In genomic region chr1:77832174-77832573, GRCm38 (mm10) we compare ENCODE assay signal across 25 mouse cellular contexts.
DNase-seq lines count a peak whose midpoint lies in the region; ATAC-seq and TF ChIP-seq lines count a peak whose summit lies in the region.
"Had no signal": no experiment of that assay in that cellular context is flagged by ENCODE, and none has a peak within 500 bp of the region (broad histone marks: within the 10 kb centered on the region; RNA-seq: fewer than 3 reads in every experiment).

No protein-coding gene starts in this region.

- no peaks in the 10 kb centered on the region for H3K36me3 ChIP-seq in liver, adult 2 months (ENCODE audit: control insufficient read depth, insufficient read depth, low read length)
- H3K36me3 ChIP-seq in liver, embryonic 12.5 days = no peaks in the 10 kb centered on the region
- H3K36me3 ChIP-seq in MEL (ENCODE audit: control insufficient read depth in 1 of 2, insufficient read depth in 2 of 2, low read length in 2 of 2) = no peaks in the 10 kb centered on the region
- H3K36me3 ChIP-seq in embryonic facial prominence, embryonic 10.5 days (replicated peaks) = no peaks in the 10 kb centered on the region
- H3K36me3 ChIP-seq: embryonic facial prominence, embryonic 12.5 days; forebrain, embryonic 12.5 days; G1E; heart, embryonic 15.5 days; hindbrain, embryonic 13.5 days had no signal

- TF ChIP-seq POLR2A in liver, adult 2 months (IDR thresholded peaks at IDR 0.05; ENCODE audit: extremely low read depth, insufficient read depth, low read length) = no peak
- TF ChIP-seq POLR2A in MEL (IDR thresholded peaks at IDR 0.05; ENCODE audit: control insufficient read depth in 1 of 2, insufficient read depth in 1 of 2, low read depth in 1 of 2, low read length in 2 of 2, poor library complexity in 1 of 2) = no peak

- peak; percentile 42 for DNase-seq in liver, adult 2 months (ENCODE audit: extremely low read depth, low read depth, low spot score)
- DNase-seq in 3T3-L1 (ENCODE audit: low read depth, low spot score) = peak; percentile 52
- DNase-seq in MEL (ENCODE audit: low read depth, low spot score) = peak; percentile 1
- peak; percentile 16 for DNase-seq in fibroblast of lung, adult 2 months (ENCODE audit: low read depth)
- no peak for DNase-seq in heart, adult 18-20 months
- DNase-seq in embryonic facial prominence, embryonic 10.5 days (ENCODE audit: low spot score) = no peak
- DNase-seq: adrenal gland, postnatal 14 days; cerebellum, adult 2 months; cerebellum, postnatal 14 days; embryo, embryonic 11 days; gastrocnemius, adult 2 months; gastrocnemius, postnatal 25 days; heart, adult 11 months; heart, postnatal 14 days had no signal

- WGBS in liver, adult 2 months = 55% methylated on average over 2 of the region's 2 CpGs
- WGBS in liver, embryonic 12.5 days (ENCODE audit: insufficient replicate concordance) = 20% methylated on average over 2 of the region's 2 CpGs
- 66% methylated on average over 2 of the region's 2 CpGs for WGBS in embryonic facial prominence, embryonic 10.5 days

- H3K4me2 ChIP-seq in liver, embryonic 12.5 days = no peak overlapping the region
- H3K4me2 ChIP-seq: embryonic facial prominence, embryonic 12.5 days; forebrain, embryonic 12.5 days; heart, embryonic 11.5 days; heart, embryonic 15.5 days; hindbrain, embryonic 13.5 days had no signal

- no peaks in the 10 kb centered on the region for H3K27me3 ChIP-seq in liver, adult 2 months (ENCODE audit: control insufficient read depth, insufficient read depth, low read length)
- no peaks in the 10 kb centered on the region for H3K27me3 ChIP-seq in liver, embryonic 12.5 days (replicated peaks)
- no peaks in the 10 kb centered on the region for H3K27me3 ChIP-seq in MEL (ENCODE audit: control insufficient read depth in 1 of 2, insufficient read depth in 2 of 2, low read length in 2 of 2)
- no peaks in the 10 kb centered on the region for H3K27me3 ChIP-seq in embryonic facial prominence, embryonic 10.5 days (replicated peaks; ENCODE audit: low read depth, poor library complexity, severe bottlenecking)
- H3K27me3 ChIP-seq: embryonic facial prominence, embryonic 12.5 days; forebrain, embryonic 12.5 days; heart, embryonic 15.5 days; hindbrain, embryonic 13.5 days; Patski had no signal

- ATAC-seq in liver, embryonic 12.5 days = no peak
- ATAC-seq: activated CD4-positive, CD25-positive, alpha-beta regulatory T cell, adult 4 months; forebrain, embryonic 16.5 days; hindbrain, postnatal 0 days; Patski had no signal

- no peaks in the 10 kb centered on the region for H3K9me3 ChIP-seq in liver, embryonic 12.5 days (replicated peaks)
- no peaks in the 10 kb centered on the region for H3K9me3 ChIP-seq in MEL (replicated peaks; ENCODE audit: insufficient read depth, low read length)
- no peaks in the 10 kb centered on the region for H3K9me3 ChIP-seq in embryonic facial prominence, embryonic 10.5 days
- H3K9me3 ChIP-seq: embryonic facial prominence, embryonic 12.5 days; forebrain, embryonic 12.5 days; heart, embryonic 15.5 days; hindbrain, embryonic 13.5 days had no signal

- TF ChIP-seq CTCF in liver, adult 2 months (IDR thresholded peaks at IDR 0.05; ENCODE audit: low read depth, low read length) = no peak
- no peak for TF ChIP-seq CTCF in MEL (IDR thresholded peaks at IDR 0.05 in 2 of 3, conservative IDR thresholded peaks at IDR 0.05 in 1 of 3; ENCODE audit: control insufficient read depth in 1 of 3, insufficient read depth in 1 of 3, low read depth in 2 of 3, low read length in 3 of 3, poor library complexity in 1 of 3, severe bottlenecking in 1 of 3)

- no peak for TF ChIP-seq RAD21 in MEL (IDR thresholded peaks at IDR 0.05; ENCODE audit: low read depth, low read length)

- H3K4me1 ChIP-seq in liver, adult 2 months (ENCODE audit: control insufficient read depth, insufficient read depth, low read length) = no peaks in the 10 kb centered on the region
- H3K4me1 ChIP-seq in liver, embryonic 12.5 days = no peaks in the 10 kb centered on the region
- no peaks in the 10 kb centered on the region for H3K4me1 ChIP-seq in MEL (ENCODE audit: control insufficient read depth in 1 of 2, insufficient read depth in 2 of 2, low read length in 2 of 2)
- H3K4me1 ChIP-seq in embryonic facial prominence, embryonic 10.5 days = no peaks in the 10 kb centered on the region
- H3K4me1 ChIP-seq: embryonic facial prominence, embryonic 12.5 days; forebrain, embryonic 12.5 days; heart, embryonic 15.5 days; hindbrain, embryonic 13.5 days had no signal

- no peak overlapping the region for H3K4me3 ChIP-seq in liver, adult 2 months (ENCODE audit: insufficient read depth, low read depth, low read length)
- H3K4me3 ChIP-seq in liver, embryonic 12.5 days = no peak overlapping the region
- H3K4me3 ChIP-seq in MEL (ENCODE audit: control insufficient read depth in 1 of 2, insufficient read depth in 1 of 2, low read depth in 2 of 2, low read length in 2 of 2) = no peak overlapping the region
- no peak overlapping the region for H3K4me3 ChIP-seq in embryonic facial prominence, embryonic 10.5 days
- H3K4me3 ChIP-seq: embryonic facial prominence, embryonic 12.5 days; forebrain, embryonic 12.5 days; gastrocnemius, adult 2 months; heart, embryonic 15.5 days; hindbrain, embryonic 13.5 days had no signal

- H3K9ac ChIP-seq in liver, adult 2 months (ENCODE audit: low read depth, low read length) = no peak overlapping the region
- H3K9ac ChIP-seq in liver, embryonic 12.5 days = no peak overlapping the region
- no peak overlapping the region for H3K9ac ChIP-seq in MEL (ENCODE audit: control insufficient read depth, low read depth, low read length, poor library complexity, severe bottlenecking)
- H3K9ac ChIP-seq: embryonic facial prominence, embryonic 12.5 days; forebrain, embryonic 12.5 days; heart, embryonic 15.5 days; hindbrain, embryonic 13.5 days had no signal

- no peak for TF ChIP-seq EP300 in MEL (IDR thresholded peaks at IDR 0.05; ENCODE audit: low read depth in 1 of 2, low read length in 2 of 2)

- H3K27ac ChIP-seq in liver, adult 2 months (replicated peaks; ENCODE audit: insufficient read depth, low read depth, low read length) = no peak overlapping the region
- no peak overlapping the region for H3K27ac ChIP-seq in liver, embryonic 12.5 days
- H3K27ac ChIP-seq in MEL (ENCODE audit: control insufficient read depth, low read depth, low read length) = no peak overlapping the region
- H3K27ac ChIP-seq in embryonic facial prominence, embryonic 10.5 days (replicated peaks) = no peak overlapping the region
- H3K27ac ChIP-seq: embryonic facial prominence, embryonic 12.5 days; forebrain, embryonic 12.5 days; gastrocnemius, adult 2 months; heart, embryonic 15.5 days; hindbrain, embryonic 13.5 days; hindbrain, postnatal 0 days had no signal

- no peaks in the 10 kb centered on the region for H3K79me2 ChIP-seq in liver, adult 2 months (ENCODE audit: control insufficient read depth, insufficient read depth, low read length)
- H3K79me2 ChIP-seq in MEL (ENCODE audit: control insufficient read depth, insufficient read depth, low read length, poor library complexity) = no peaks in the 10 kb centered on the region

TF ChIP-seq in MEL, 35 proteins besides CTCF, POLR2A, EP300 and RAD21:
- no peak for TF ChIP-seq UBTF (IDR thresholded peaks at IDR 0.05; ENCODE audit: borderline replicate concordance, insufficient read depth, low read depth, low read length)
- TF ChIP-seq CHD1 (IDR thresholded peaks at IDR 0.05; ENCODE audit: low read depth, low read length) = no peak
- TF ChIP-seq E2F4 (IDR thresholded peaks at IDR 0.05; ENCODE audit: borderline replicate concordance, low read depth, low read length) = no peak
- TF ChIP-seq CHD2 (IDR thresholded peaks at IDR 0.05; ENCODE audit: low read length) = no peak
- no peak for TF ChIP-seq MAZ (IDR thresholded peaks at IDR 0.05; ENCODE audit: low read depth, low read length)
- TF ChIP-seq ETS1 (IDR thresholded peaks at IDR 0.05; ENCODE audit: low read depth, low read length) = no peak
- TF ChIP-seq NELFE (IDR thresholded peaks at IDR 0.05; ENCODE audit: low read depth, low read length) = no peak
- TF ChIP-seq TBP (IDR thresholded peaks at IDR 0.05; ENCODE audit: low read depth, low read length) = no peak

Comparison
In these comparisons a context has a peak if more than half of its experiments do, and no peak if none do; other contexts are left out.
1. DNase-seq: peak in liver, adult 2 months (single experiment), 3T3-L1 (single experiment), MEL (single experiment) and fibroblast of lung, adult 2 months (single experiment); none in heart, adult 18-20 months (0 of 2) and embryonic facial prominence, embryonic 10.5 days (single experiment).